Mouse (Mus musculus) midbrain, postnatal 0 days (tissue): ENCODE results near the gene Zfp992. TPM values are rescaled to one million over a fixed set of nuclear protein-coding genes. Genes with fewer than 3 reads are reported as not detected.
A peak's percentile ranks its signal among the peaks of the same experiment; 100 is the strongest.
"Not testable (repeated sequence)": the region's sequence is repeated elsewhere in the genome, so short reads cannot be mapped to it uniquely, and the experiment has no call there.

Source experiments
- ATAC-seq: fragments of 200-750 bp; cut with Nextera tagmentation; 2 replicates; pipeline ENCODE4 v1.8.0; 2017; ENCODE audit warnings: moderate number of reproducible peaks, mild to moderate bottlenecking, moderate TSS enrichment, moderate library complexity; ENCODE audit not compliant: low FRiP score
- DNase-seq: peaks from one replicate; pipeline ENCODE4 v3.0.0-alpha.2; 2015; ENCODE audit warnings: low spot score
- H3K27ac ChIP-seq: fragments of 300-500 bp; sonication (generic); 2 replicates; pipeline ENCODE4 v1.5.1; 2014; ENCODE audit warnings: low read depth, mild to moderate bottlenecking, low read length, mixed read lengths
- H3K27me3 ChIP-seq: fragments of 300-500 bp; sonication (generic); 2 replicates; pipeline ENCODE4 v1.6.1; 2014; ENCODE audit warnings: low read length, control low read depth, mixed read lengths; ENCODE audit not compliant: insufficient read depth
- H3K36me3 ChIP-seq: fragments of 300-500 bp; sonication (generic); 2 replicates; pipeline ENCODE4 v1.6.1; 2014; ENCODE audit warnings: low read length, control low read depth, mixed read lengths; ENCODE audit not compliant: insufficient read depth
- H3K4me1 ChIP-seq: fragments of 300-500 bp; sonication (generic); 2 replicates; pipeline ENCODE4 v1.6.1; 2014; ENCODE audit warnings: mild to moderate bottlenecking, control low read depth, antibody characterized with exemption, low read length, mixed read lengths; ENCODE audit not compliant: insufficient read depth
- H3K4me2 ChIP-seq: fragments of 300-500 bp; sonication (generic); 2 replicates; pipeline ENCODE4 v1.6.1; 2014; ENCODE audit warnings: low read depth, mild to moderate bottlenecking, low read length, mixed read lengths; ENCODE audit not compliant: poor library complexity, severe bottlenecking
- H3K4me3 ChIP-seq: fragments of 300-500 bp; sonication (generic); 2 replicates; pipeline ENCODE4 v1.5.1; 2014; ENCODE audit warnings: low read depth, mild to moderate bottlenecking, low read length, moderate library complexity
- H3K9ac ChIP-seq: fragments of 300-500 bp; sonication (generic); replicated peaks from 2 replicates; pipeline ENCODE4 v1.6.1; 2014; ENCODE audit warnings: mild to moderate bottlenecking, low read length, moderate library complexity, mixed read lengths; ENCODE audit not compliant: poor library complexity, severe bottlenecking
- H3K9me3 ChIP-seq: fragments of 300-500 bp; sonication (generic); 2 replicates; pipeline ENCODE4 v1.6.1; 2016; ENCODE audit warnings: low read length, control low read depth
- CTCF ChIP-seq: IDR thresholded peaks from 2 replicates; pipeline ENCODE4 v1.5.1; 2016; ENCODE audit warnings: antibody characterized with exemption, mild to moderate bottlenecking
- whole genome bisulfite sequencing: fragments of 180-500 bp; shearing (Covaris S2); extraction: QIAGEN DNeasy Blood & Tissue Kit; methylation state at CpG from one replicate; pipeline ENCODE4 v1.1.7; 2014; 5-methylcytosine and 5-hydroxymethylcytosine counted together
- polyA plus RNA-seq: library from polyadenylated mRNA; unstranded; fragments of >200 nt; fragmentation: Nextera tagmentation; extraction: Ambion mirVana; gene quantifications from 2 replicates; pipeline ENCODE4 v1.2.1, GENCODE M21; 2015
- total RNA-seq: library from RNA; depleted of rRNA; stranded (reverse); fragments of >200 nt; gene quantifications from 2 replicates; pipeline ENCODE4 v1.2.3, GENCODE M21; 2014

The Zfp992 gene
- total and polyA plus RNA-seq, 2 experiments from 2014 or later = 0.73 to 2.8 TPM

DNA sequence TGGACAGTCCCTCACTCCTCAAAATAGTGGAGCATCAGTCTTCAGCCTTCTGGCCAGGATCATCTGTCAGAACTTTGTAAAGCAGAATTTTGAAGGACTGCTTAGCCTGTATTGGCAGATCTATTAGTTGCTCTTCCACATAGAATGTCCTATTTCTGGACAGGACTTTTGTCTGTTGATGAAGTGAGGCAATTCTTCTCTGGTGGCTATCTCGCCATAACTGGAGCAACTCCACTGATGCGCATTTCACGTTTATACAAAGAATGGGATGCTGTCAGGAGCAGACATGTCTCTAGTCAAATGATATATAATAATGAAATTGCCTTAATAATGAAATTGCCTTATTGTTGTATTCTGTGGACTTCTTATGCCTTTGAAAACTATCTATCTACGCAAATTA, 40.4 kb downstream of the Zfp992 start:
- H3K9me3 ChIP-seq = peaks cover 58% of the 10 kb centered on the region
- not testable (repeated sequence) for DNase-seq, H3K27me3 ChIP-seq, H3K4me1 ChIP-seq, H3K4me2 ChIP-seq, H3K4me3 ChIP-seq, H3K9ac ChIP-seq, H3K36me3 ChIP-seq, ATAC-seq, H3K27ac ChIP-seq
- 77% methylated on average over 4 of the region's 4 CpGs for WGBS

DNA sequence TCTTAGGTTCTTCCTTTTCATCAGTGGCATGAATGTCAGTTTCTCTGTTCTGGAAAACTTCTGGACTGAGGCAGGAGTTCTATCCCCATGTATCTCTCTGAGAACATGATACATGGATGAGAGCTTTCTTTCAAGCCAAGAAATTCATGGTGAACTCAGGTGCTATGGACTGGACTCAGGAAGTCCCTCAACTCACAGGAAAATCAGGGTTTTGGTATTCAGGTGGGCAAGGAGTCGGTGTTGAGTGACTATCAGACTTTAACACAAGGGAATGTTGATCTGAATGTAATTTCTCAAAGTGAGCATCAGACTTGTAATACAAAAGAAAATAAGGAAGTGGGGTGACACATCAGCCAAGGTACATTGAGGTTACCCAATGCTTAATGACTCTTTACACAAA, 43.2 kb downstream of the Zfp992 start:
- not testable (repeated sequence) for DNase-seq, H3K27me3 ChIP-seq, H3K9ac ChIP-seq, H3K4me1 ChIP-seq, H3K4me2 ChIP-seq, H3K36me3 ChIP-seq, H3K27ac ChIP-seq, H3K4me3 ChIP-seq
- H3K9me3 ChIP-seq = peaks cover 54% of the 10 kb centered on the region
- 84% methylated on average over 1 of the region's 1 CpGs for WGBS
- peak; percentile 41; the same call in 1 of the 2 replicates for ATAC-seq

DNA sequence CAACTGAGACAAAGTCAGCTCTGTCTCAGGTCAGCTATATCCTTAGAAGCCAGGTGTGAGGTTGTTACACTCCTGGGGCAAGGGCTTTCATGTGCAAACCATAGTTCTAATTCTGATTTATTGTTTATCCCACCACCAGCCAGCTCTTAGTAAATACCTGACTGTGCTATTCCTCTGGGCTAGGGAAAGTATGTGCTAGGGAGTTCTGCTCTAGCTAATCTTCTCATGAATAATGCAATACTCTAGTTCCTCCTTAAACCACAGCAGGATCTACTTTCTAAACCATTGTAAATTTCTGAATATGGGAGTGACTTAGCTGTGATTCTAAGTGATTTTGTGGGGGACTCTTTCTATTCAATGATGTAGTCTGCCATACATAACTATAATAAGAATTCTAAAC, 43.6 kb downstream of the Zfp992 start:
- Histone ChIP-seq H3K36me3 (no peaks in the 10 kb centered on the region), H3K4me2 (no peak overlapping the region), H3K27me3 (no peaks in the 10 kb centered on the region), H3K4me1 (no peaks in the 10 kb centered on the region), H3K27ac (no peak overlapping the region), H3K4me3 (no peak overlapping the region), H3K9me3 (peaks cover 57% of the 10 kb centered on the region), H3K9ac (no peak overlapping the region)
- no peak for TF ChIP-seq CTCF
- ATAC-seq (peak; percentile 14; the same call in 1 of the 2 replicates), DNase-seq (no peak)

DNA sequence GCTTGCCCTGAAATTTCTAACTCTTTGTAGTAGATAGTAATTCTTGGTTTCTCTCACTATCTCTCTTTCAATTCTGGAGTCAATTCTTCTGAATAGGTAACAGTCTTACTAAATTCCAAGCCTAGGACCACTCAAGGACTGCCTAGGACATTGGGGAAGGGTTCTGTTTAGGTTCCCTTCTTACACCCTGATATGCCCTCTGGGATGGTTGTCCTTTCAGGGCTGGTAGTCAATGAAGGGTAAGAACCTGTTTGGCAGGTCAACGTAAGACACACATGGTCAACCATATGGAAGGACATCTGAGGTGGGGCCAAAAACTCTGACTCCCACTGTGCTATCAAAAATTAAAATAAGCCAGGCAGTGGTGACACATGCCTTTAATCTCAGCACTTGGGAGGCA, 44.0 kb downstream of the Zfp992 start:
- H3K9me3 ChIP-seq = peaks cover 61% of the 10 kb centered on the region
- H3K36me3 ChIP-seq = no peaks in the 10 kb centered on the region
- no peak overlapping the region for H3K4me3 ChIP-seq
- no peak for DNase-seq
- no peak overlapping the region for H3K9ac ChIP-seq
- 47% methylated on average over 1 of the region's 1 CpGs for WGBS
- H3K27ac ChIP-seq = no peak overlapping the region
- ATAC-seq = peak; percentile 14; the same call in 1 of the 2 replicates
- no peak for TF ChIP-seq CTCF
- H3K4me1 ChIP-seq = no peaks in the 10 kb centered on the region
- H3K27me3 ChIP-seq = no peaks in the 10 kb centered on the region
- no peak overlapping the region for H3K4me2 ChIP-seq

DNA sequence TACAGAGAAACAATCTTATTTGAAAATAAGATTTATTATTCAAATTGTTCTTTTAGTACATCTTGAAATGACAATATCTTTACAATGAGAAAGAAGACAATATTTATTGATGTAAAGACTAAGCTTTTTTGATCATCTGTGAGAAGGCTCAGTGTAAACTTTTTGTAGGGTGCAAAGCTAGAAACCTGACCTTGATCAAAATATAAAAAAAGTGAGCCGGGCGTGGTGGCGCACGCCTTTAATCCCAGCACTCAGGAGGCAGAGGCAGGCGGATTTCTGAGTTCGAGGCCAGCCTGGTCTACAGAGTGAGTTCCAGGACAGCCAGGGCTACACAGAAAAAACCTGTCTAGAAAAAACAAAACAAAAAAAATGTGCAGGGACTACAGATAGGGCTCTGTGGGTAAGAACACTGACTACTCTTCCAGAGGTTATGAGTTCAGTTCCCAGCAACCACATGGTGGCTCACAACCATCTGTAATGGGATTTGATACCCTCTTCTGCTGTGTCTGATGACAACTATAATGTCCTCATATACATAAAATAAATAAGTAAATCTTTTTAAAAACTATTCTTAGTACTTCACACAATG, 44.6 kb downstream of the Zfp992 start:
- H3K27ac ChIP-seq, DNase-seq, H3K4me1 ChIP-seq, H3K9ac ChIP-seq, H3K4me2 ChIP-seq, H3K36me3 ChIP-seq, H3K27me3 ChIP-seq, H3K4me3 ChIP-seq: not testable (repeated sequence)
- peaks cover 66% of the 10 kb centered on the region for H3K9me3 ChIP-seq
- 85% methylated on average over 6 of the region's 6 CpGs for WGBS
- peak; percentile 25; the same call in 1 of the 2 replicates for ATAC-seq

DNA sequence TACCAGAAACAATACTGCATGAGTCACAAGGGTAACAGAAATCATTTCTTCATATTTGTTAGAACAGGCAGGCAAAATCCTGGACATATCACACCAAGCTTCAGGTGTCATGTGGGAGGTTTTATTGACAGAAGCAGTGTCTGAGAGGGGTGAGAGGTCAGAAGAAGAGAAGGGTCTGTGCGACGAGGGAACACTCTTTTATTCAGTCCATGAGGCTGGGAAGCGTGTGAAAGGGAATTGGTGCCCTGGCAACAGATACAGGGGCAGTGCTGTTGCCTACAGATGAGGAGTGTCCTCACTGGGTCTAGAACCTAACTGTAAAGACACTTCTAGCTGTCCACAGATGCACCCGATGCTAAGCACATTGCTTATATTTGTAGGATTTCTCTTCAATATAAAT, 46.2 kb downstream of the Zfp992 start:
- no peaks in the 10 kb centered on the region for H3K4me1 ChIP-seq
- H3K9ac ChIP-seq = no peak overlapping the region
- no peaks in the 10 kb centered on the region for H3K36me3 ChIP-seq
- 65% methylated on average over 4 of the region's 4 CpGs for WGBS
- peaks cover 67% of the 10 kb centered on the region for H3K9me3 ChIP-seq
- no peak for TF ChIP-seq CTCF
- H3K4me2 ChIP-seq = no peak overlapping the region
- H3K27ac ChIP-seq = no peak overlapping the region
- H3K27me3 ChIP-seq = no peaks in the 10 kb centered on the region
- DNase-seq (no peak), ATAC-seq (no peak)
- H3K4me3 ChIP-seq = no peak overlapping the region

DNA sequence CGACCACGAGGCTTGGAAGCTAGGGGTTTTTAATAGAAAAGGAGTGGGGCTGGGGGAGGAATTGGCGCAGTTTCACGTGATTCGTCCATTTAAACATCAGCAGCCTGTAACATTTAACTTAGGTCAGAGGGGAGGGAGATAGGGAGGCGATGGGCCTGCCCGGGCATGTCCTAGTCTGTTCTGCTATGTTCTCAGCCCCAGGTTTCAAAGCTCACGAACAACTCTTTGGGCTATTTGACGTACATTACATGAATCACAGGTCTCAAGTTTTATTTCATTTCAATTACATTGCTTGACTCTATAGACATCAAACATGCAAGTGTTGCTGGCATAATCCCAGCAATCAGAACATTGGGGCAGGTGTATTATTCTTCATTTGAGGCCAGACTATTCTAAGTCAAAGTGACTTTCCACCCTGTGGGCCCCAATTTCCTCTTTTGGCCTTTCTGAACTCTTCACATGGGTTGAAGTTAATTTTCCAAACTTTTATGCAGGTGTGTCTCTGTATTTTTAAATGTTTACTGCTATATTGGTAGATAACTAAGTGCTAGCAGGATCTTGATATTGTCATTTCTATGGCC, 49.0 kb downstream of the Zfp992 start:
- H3K9me3 ChIP-seq = peaks cover 62% of the 10 kb centered on the region
- not testable (repeated sequence) for H3K4me3 ChIP-seq, H3K4me2 ChIP-seq, H3K4me1 ChIP-seq, ATAC-seq, DNase-seq, H3K9ac ChIP-seq, H3K27ac ChIP-seq, H3K27me3 ChIP-seq, H3K36me3 ChIP-seq
- 79% methylated on average over 9 of the region's 9 CpGs for WGBS

DNA sequence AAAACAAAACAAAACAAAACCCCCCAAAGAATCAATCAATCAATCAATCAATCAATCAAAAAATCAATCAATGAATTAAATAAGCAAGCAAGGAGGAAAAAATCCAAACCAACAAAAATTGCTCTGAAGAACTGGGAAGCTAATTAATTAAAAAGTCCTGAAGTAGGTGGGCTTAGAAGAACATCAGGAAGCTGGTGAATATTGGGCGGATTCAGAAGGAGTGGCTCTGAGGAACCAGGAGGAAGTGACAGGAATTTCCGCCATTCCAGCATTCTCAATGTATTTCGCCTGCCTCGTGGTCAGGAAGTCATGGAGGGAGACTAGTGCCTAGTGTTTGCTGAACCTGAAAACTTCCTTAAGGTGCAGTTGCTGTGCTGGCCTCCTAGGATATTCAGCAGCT, 52.9 kb downstream of the Zfp992 start, which contains the start of gene Zfp981:
Gene Zfp981 (plus strand): TSS at position 301 of the 400 bp plus-strand sequence.
- H3K9me3 ChIP-seq = peaks cover 34% of the 10 kb centered on the region
- not testable (repeated sequence) for H3K36me3 ChIP-seq, DNase-seq, H3K27ac ChIP-seq, H3K9ac ChIP-seq, H3K4me2 ChIP-seq, H3K4me1 ChIP-seq, H3K4me3 ChIP-seq, H3K27me3 ChIP-seq, ATAC-seq
- 84% methylated on average over 4 of the region's 4 CpGs for WGBS

DNA sequence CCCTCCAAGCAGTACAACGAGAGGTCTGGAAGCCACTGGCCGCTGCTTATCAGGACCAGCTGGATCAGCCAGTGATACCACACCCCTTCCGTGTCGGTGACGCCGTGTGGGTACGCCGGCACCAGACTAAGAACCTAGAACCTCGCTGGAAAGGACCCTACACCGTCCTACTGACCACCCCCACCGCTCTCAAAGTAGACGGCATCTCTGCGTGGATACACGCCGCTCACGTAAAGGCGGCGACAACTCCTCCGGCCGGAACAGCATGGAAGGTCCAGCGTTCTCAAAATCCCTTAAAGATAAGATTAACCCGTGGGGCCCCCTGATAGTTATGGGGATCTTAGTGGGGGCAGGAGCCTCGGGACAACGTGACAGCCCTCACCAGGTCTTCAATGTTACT, 60.2 kb downstream of the Zfp992 start:
- DNase-seq, H3K9ac ChIP-seq, H3K4me2 ChIP-seq, H3K27me3 ChIP-seq, ATAC-seq, H3K36me3 ChIP-seq, H3K4me3 ChIP-seq, H3K27ac ChIP-seq, H3K4me1 ChIP-seq: not testable (repeated sequence)
- H3K9me3 ChIP-seq = peaks cover 11% of the 10 kb centered on the region
- WGBS = 91% methylated on average over 17 of the region's 24 CpGs
